Mouse (Mus musculus) heart, adult 2 months (tissue): Measurements from ENCODE around the gene Tmem52.

Experiments
- CTCF ChIP-seq: fragments of 200-600 bp; IDR thresholded peaks from 2 replicates; pipeline ENCODE4 v1.8.1; 2022; ENCODE audit warnings: antibody characterized with exemption, mild to moderate bottlenecking, moderate library complexity
- EP300 ChIP-seq: fragments of 200-500 bp; IDR thresholded peaks from 2 replicates; pipeline ENCODE4 v1.6.1; 2011; ENCODE audit warnings: low read depth, low read length, control low read depth; ENCODE audit not compliant: insufficient read depth
- POLR2A ChIP-seq: fragments of 200-500 bp; IDR thresholded peaks from 2 replicates; pipeline ENCODE4 v1.6.1; 2011; ENCODE audit warnings: mild to moderate bottlenecking, low read depth, low read length, control low read depth; ENCODE audit not compliant: insufficient read depth

- TF ChIP-seq POLR2A (no peak), CTCF (no peak), EP300 (no peak)
Observed at GRCm38 (mm10) chr4:155505067-155505466, 36.2 kb downstream of the Tmem52 start.
